Mouse (Mus musculus): Measurements from ENCODE around the gene Rnf43.

Gene Rnf43

GRCm38 (mm10) chr11:87665658-87666057, 3.1 kb downstream of the Rnf43 start:
- no peak for TF ChIP-seq GATA4 (IDR thresholded peaks at IDR 0.05; ENCODE audit: insufficient replicate concordance, low read length)

GRCm38 (mm10) chr11:87666256-87667035, 3.9 kb downstream of the Rnf43 start:
- no peak for TF ChIP-seq GATA4 (IDR thresholded peaks at IDR 0.05; ENCODE audit: insufficient replicate concordance, low read length)

GRCm38 (mm10) chr11:87667107-87668090, 4.9 kb downstream of the Rnf43 start:
- no peak for TF ChIP-seq GATA4 (IDR thresholded peaks at IDR 0.05; ENCODE audit: insufficient replicate concordance, low read length)

- TF ChIP-seq GATA4 (IDR thresholded peaks at IDR 0.05; ENCODE audit: insufficient replicate concordance, low read length) = no peak
Observed at GRCm38 (mm10) chr11:87673282-87673681, 10.8 kb downstream of the Rnf43 start.

- TF ChIP-seq GATA4 (IDR thresholded peaks at IDR 0.05; ENCODE audit: insufficient replicate concordance, low read length) = no peak
Observed at GRCm38 (mm10) chr11:87675606-87676005, 13.1 kb downstream of the Rnf43 start.

- TF ChIP-seq GATA4 (IDR thresholded peaks at IDR 0.05; ENCODE audit: insufficient replicate concordance, low read length) = no peak
Observed at GRCm38 (mm10) chr11:87677756-87678155, 15.2 kb downstream of the Rnf43 start.

GRCm38 (mm10) chr11:87678545-87678944, 16.0 kb downstream of the Rnf43 start:
- TF ChIP-seq GATA4 (IDR thresholded peaks at IDR 0.05; ENCODE audit: insufficient replicate concordance, low read length) = no peak

GRCm38 (mm10) chr11:87678976-87679375, 16.5 kb downstream of the Rnf43 start:
- no peak for TF ChIP-seq GATA4 (IDR thresholded peaks at IDR 0.05; ENCODE audit: insufficient replicate concordance, low read length)

GRCm38 (mm10) chr11:87680786-87681185, 18.3 kb downstream of the Rnf43 start:
- no peak for TF ChIP-seq GATA4 (IDR thresholded peaks at IDR 0.05; ENCODE audit: insufficient replicate concordance, low read length)

GRCm38 (mm10) chr11:87682096-87682495, 19.6 kb downstream of the Rnf43 start:
- no peak for TF ChIP-seq GATA4 (IDR thresholded peaks at IDR 0.05; ENCODE audit: insufficient replicate concordance, low read length)

GRCm38 (mm10) chr11:87682838-87683571, 20.5 kb downstream of the Rnf43 start:
- no peak for TF ChIP-seq GATA4 (IDR thresholded peaks at IDR 0.05; ENCODE audit: insufficient replicate concordance, low read length)

- TF ChIP-seq GATA4 (IDR thresholded peaks at IDR 0.05; ENCODE audit: insufficient replicate concordance, low read length) = no peak
Observed at GRCm38 (mm10) chr11:87686407-87686806, 23.9 kb downstream of the Rnf43 start.

GRCm38 (mm10) chr11:87687246-87688225, 25.0 kb downstream of the Rnf43 start:
- no peak for TF ChIP-seq GATA4 (IDR thresholded peaks at IDR 0.05; ENCODE audit: insufficient replicate concordance, low read length)
